Mouse (Mus musculus): ENCODE data around the gene Pibf1. TPM values are rescaled to one million over a fixed set of nuclear protein-coding genes. Genes with fewer than 3 reads are reported as not detected.

Pibf1 gene
- total RNA-seq, 2 experiments from 2014 or later, result 13.0 to 13.9 TPM

- DNase-seq (ENCODE audit: low spot score in 2 of 2), result no peak
- intact Hi-C loops (cut with DNase I), result no loop called here
Observed at GRCm38 (mm10) chr14:99135761-99136160, 36.5 kb downstream of the Pibf1 start.

DNA sequence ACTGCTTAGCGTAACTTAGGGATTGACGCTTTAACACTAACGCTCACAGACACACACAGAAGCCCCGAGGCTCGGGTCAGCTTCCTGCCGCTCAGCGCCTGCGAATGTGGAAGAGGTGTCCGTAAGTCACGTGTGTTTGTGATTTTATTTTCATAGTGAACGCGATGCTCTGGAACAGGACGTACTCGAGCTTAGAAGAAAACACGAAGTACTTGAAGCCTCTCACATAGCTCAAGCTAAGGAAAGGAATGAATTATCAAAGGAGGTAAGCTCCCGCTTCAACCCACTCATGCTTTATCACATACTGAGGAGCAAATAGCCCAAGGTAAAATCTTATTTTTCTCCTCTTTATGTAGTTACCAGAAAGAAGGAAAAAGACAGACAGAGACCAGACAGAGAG, 37.1 kb downstream of the Pibf1 start:
- intact Hi-C loops (cut with DNase I), result no loop called here
- DNase-seq (ENCODE audit: low spot score in 2 of 2), result no peak

GRCm38 (mm10) chr14:99140036-99140435, 40.8 kb downstream of the Pibf1 start:
- no peak for DNase-seq (ENCODE audit: low spot score in 2 of 2)
- intact Hi-C loops (cut with DNase I), result loop anchor here (5.0 to 10.0 kb wide), 2 partner anchors 157 to 575 kb away; partner anchors contain the start of gene Klf5

DNA sequence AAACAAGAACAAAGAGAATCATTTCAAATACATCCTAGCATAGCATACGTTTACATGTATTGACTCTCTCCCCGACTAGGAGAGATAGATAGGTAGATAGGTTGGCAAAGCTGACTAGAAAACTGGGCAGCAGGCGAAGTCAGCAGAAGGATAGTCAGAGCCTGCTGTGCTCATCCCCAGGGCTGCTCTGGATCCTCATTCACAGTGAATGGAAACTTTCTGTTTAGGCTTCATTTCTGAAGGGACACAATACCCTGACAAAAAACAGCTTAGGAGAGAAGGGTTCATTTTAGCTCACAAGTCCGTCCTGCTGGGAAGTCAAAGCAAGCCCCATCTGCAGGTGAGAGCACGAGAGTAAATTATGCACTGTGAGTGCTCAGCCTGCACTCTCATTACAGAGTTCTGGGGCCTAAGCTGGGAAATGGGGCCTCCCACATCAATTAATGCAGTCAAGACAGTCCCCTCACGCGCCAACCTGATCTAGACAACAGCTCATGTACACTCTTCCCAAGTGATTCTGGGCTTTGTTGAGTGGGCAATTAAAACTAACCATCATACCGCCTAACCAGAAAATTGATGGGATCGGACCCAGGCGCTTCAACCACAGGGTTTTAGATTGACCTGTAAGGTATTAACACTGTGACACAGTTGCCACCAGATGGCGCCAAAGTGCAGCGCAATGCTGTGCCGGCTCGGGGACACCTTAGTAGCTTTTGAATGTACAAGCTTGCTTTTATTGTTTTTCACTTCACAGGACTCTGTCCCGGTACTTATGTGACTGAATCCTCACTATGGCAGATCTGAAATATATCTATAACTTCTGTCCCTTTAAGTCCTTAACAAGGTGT, 42.8 kb downstream of the Pibf1 start:
- intact Hi-C loops (cut with DNase I), result loop anchor here (1.0 to 10.0 kb wide), 3 partner anchors 155 to 752 kb away; partner anchors contain the start of gene Klf5
- DNase-seq (ENCODE audit: low spot score in 2 of 2), result peak; percentile 66 to 87

- DNase-seq (ENCODE audit: low spot score in 2 of 2), result no peak
- intact Hi-C loops (cut with DNase I), result loop anchor here (10.0 kb wide), 1 partner anchor 568 kb away; no protein-coding TSS in a partner anchor
Observed at GRCm38 (mm10) chr14:99146841-99147240, 47.6 kb downstream of the Pibf1 start.

DNA sequence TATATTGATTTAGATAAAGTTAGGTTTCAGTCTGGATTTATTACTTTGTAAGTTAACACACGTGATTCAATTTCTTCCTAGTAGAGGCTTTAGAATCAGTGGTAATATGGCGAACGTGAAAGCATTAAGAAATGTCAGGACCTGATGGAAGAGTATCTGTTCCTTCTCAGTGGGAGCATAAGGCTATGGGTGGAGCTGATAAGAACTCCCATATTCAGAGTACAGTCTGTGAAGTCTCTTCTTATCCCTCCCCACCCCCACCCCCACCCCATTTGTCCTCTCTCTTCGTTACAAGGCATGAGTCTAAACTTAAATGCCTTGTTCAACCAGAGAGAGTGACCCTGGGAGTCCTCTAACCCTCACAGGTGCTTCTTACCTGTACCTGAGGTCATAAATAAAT, 53.5 kb downstream of the Pibf1 start:
- intact Hi-C loops (cut with DNase I), result no loop called here
- DNase-seq (ENCODE audit: low spot score in 2 of 2), result no peak

DNA sequence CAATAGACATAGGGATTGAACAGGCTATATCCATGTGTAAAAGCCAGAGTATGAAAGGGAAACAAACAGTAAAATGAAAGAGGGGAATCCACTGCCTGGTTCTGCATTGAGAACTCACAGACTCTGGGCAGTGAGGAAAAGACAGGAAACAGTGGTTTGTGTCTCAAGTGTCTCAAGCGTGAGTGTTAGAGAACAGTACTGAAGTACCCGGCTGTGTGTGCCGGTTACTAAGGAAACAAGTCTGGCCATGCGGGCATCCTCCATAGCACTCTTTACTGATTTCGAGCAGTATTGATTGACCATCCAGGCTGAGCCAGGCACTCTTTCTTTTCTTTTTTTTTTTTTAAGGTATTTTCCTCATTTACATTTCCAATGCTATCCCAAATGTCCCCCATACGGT, 60.7 kb downstream of the Pibf1 start:
- intact Hi-C loops (cut with DNase I), result no loop called here
- no peak for DNase-seq (ENCODE audit: low spot score in 2 of 2)

GRCm38 (mm10) chr14:99163051-99163450, 63.8 kb downstream of the Pibf1 start:
- DNase-seq (ENCODE audit: low spot score in 2 of 2), result peak in 1 of 2 experiments; percentile 33
- intact Hi-C loops (cut with DNase I), result no loop called here

DNA sequence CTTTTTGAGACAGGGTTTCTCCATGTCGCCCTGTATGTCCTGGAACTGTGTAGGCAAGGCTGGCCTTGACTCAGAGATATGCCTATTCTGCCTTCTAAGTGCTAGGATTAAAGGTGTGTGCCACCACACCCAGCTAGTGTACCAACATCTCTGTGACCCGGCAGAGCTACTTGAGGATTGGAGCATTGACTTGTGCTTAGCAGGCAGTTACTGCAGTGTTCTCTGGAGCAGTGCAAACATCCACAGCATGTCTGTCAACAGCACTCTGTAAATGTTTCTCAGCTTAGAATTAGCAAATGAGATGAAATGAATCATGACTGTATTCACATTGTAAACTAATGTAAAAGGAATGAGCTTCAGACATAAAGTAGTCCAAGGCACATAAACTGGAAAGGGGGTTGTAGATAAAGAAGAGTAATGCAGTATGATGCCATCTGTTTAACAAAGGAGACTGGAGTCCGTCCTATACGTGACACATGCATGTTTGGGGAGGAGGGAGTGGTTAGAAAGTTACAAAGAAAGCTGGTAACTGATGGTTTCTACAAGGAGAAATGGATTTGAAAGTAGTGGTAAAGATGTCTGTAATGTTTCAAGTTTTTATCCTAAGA, 75.0 kb downstream of the Pibf1 start:
- intact Hi-C loops (cut with DNase I), result no loop called here
- DNase-seq (ENCODE audit: low spot score in 2 of 2), result no peak

GRCm38 (mm10) chr14:99176559-99176958, 77.3 kb downstream of the Pibf1 start:
- intact Hi-C loops (cut with DNase I), result no loop called here
- no peak for DNase-seq (ENCODE audit: low spot score in 2 of 2)

DNA sequence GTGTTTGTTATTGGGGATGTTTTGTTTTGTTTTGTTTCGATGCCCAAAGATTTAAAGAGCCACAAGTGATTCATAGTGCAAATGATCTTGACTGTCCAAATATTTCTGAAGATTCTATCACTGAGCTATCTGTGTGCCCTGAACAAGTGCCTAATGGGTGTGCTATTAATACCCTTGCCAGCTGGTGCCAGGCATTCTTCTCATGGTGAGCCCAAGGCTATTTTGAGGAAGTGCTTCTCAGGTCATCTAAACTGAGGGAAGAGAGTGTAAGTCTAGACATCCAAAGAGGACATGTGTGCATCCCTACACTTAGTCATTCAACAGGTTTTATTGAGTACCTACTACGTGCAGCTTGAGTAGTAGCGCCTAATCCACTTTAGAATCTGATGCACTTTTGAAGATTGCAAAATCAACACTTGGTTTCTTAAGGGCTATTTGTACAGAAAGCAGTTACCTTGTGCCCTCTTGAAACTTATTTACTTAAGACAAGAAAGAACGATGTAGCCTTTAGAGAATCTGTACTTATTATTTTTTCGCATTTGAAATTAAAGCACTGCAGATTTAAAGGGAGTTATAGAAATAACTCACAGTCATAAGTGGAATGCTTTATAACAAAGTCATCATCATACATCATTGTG, 91.0 kb downstream of the Pibf1 start:
- intact Hi-C loops (cut with DNase I), result no loop called here
- DNase-seq (ENCODE audit: low spot score in 2 of 2), result no peak

DNA sequence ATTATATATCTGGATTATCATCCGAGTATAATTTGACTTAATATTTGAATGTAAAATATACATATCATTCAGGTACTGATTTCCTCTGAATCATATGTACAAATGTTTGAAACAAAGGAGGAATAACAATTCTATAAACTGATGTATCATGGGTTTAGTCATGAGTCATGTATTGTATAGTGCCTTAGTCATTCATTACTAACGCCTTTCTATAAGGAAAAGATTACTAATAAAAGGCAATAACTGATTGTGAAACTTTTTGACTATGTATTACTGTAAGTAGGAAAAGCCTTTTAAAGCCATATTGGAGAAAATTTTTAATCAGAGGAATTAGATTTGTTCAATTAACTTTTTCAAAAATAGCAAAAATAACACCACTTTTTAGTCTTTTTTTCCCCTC, 106.6 kb downstream of the Pibf1 start:
- DNase-seq (ENCODE audit: low spot score in 2 of 2), result no peak
- intact Hi-C loops (cut with DNase I), result no loop called here

DNA sequence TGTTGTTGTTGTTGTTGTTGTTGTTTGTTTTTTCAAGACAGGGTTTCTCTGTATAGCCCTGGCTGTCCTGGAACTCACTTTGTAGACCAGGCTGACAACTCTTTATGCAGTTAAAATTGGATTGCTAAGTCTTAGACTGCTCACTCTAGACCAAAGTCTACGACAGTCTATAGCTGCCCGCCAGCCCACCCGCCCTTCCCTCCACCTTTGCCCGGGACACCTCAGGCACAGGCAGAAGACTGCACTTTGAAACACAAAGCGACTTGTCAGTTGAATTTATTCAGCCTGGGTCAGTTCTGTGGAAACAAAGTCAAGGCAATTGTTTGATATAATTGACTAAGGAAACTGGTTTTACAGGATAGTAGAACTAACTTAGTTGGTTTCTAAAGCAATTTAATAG, 107.4 kb downstream of the Pibf1 start:
- intact Hi-C loops (cut with DNase I), result no loop called here
- no peak for DNase-seq (ENCODE audit: low spot score in 2 of 2)

GRCm38 (mm10) chr14:99210431-99210830, 111.2 kb downstream of the Pibf1 start:
- intact Hi-C loops (cut with DNase I), result no loop called here
- no peak for DNase-seq (ENCODE audit: low spot score in 2 of 2)

GRCm38 (mm10) chr14:99218396-99219012, 119.3 kb downstream of the Pibf1 start:
- intact Hi-C loops (cut with DNase I), result no loop called here
- no peak for DNase-seq (ENCODE audit: low spot score in 2 of 2)

DNA sequence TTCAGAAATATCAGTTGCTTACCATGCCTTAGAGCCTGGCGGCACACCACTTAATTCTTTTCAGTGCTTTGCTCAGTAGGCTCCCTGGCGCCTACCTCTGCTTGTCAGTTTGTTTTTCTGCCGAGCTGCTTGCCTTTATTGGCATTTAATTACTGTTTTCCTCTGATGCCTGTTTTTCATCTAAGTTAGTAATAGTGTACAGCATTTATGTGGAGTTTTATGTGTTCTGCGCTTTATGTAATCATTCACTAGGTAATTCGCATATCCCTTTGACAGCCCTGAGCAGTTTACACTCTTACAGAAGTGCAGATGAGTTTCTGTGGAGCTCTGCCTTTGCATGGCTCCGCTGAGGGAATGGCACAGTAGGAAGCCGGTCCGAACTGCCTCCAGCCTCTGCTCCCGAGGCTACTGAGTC, 120.5 kb downstream of the Pibf1 start:
- DNase-seq (ENCODE audit: low spot score in 2 of 2), result no peak
- intact Hi-C loops (cut with DNase I), result no loop called here

DNA sequence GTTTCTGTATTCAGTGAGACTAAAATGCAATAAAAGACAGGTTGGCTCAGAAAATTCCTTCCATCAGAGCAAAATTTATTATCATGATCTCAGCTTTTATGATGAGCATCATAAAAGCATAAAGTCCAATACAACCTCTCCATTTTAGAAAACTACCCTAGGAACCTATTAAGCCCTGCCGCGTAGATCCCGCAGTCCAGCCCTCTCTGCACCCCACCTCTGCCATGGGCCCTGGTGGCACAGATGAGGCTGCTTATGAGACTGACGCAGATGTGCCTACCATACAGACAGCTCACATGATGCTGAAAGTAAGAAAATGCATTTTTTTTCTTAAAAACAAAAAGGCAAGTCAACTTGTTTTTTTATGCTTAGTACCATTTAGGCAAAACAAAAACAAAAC, 126.7 kb downstream of the Pibf1 start:
- intact Hi-C loops (cut with DNase I), result no loop called here
- DNase-seq (ENCODE audit: low spot score in 2 of 2), result no peak

- no peak for DNase-seq (ENCODE audit: low spot score in 2 of 2)
- intact Hi-C loops (cut with DNase I), result no loop called here
Observed at GRCm38 (mm10) chr14:99229071-99229780, 130.0 kb downstream of the Pibf1 start.

DNA sequence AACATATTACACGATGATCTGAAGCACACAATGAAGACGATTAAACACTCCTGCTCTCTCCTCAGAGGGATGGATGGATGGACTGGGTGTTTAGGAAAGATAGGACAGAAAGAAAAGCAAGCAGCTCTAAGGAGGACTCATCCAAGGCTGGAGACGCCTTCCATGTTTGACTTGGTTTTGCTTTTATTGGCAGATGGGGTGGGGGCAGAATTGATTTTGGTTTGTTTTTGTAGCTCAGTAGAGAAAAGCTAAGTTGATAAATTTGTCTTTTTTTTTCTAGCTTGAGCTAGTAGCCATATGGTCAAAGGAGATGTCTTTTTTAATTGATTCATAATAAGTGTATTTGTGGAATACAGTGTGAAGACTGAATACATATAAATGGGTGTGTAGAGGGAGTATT, 133.8 kb downstream of the Pibf1 start:
- no peak for DNase-seq (ENCODE audit: low spot score in 2 of 2)
- intact Hi-C loops (cut with DNase I), result no loop called here
